Mouse (Mus musculus): Measurements from ENCODE around the gene Stmn1. TPM values are rescaled to one million over a fixed set of nuclear protein-coding genes. Genes with fewer than 3 reads are reported as not detected.

The Stmn1 gene
- 1,835 and 1,898 TPM in 2 replicates for polyA plus RNA-seq (2015; fragmentation: Nextera tagmentation; extraction: Ambion mirVana)

GRCm38 (mm10) chr4:134468215-134468575 lies at the start of gene Stmn1:
Gene Stmn1, plus strand, starts transcription at chr4:134468320.
- WGBS, result under 1% methylated on average over 31 of the region's 31 CpGs
- H3K4me2 ChIP-seq, result peak within 1 kb of the TSS; percentile 99
- no peaks in the 10 kb centered on the region for H3K9me3 ChIP-seq
- H3K4me1 ChIP-seq, result peaks cover 26% of the 10 kb centered on the region
- ATAC-seq (ENCODE audit: borderline replicate concordance, extremely low read depth, low FRiP score, low TSS enrichment), result peak; percentile 95
- H3K4me3 ChIP-seq, result peak within 1 kb of the TSS; percentile 99
- no peaks in the 10 kb centered on the region for H3K27me3 ChIP-seq
- H3K36me3 ChIP-seq, result peaks cover 24% of the 10 kb centered on the region
- peak within 1 kb of the TSS; percentile 95 for H3K9ac ChIP-seq
- peak within 1 kb of the TSS; percentile 96 for H3K27ac ChIP-seq

GRCm38 (mm10) chr4:134421971-134422370 lies 46.1 kb upstream of the Stmn1 start:
- WGBS, result 54% methylated on average over 11 of the region's 11 CpGs
- Histone ChIP-seq H3K27ac (no peak overlapping the region), H3K9ac (no peak overlapping the region), H3K4me2 (no peak overlapping the region), H3K4me1 (no peaks in the 10 kb centered on the region), H3K9me3 (no peaks in the 10 kb centered on the region), H3K27me3 (no peaks in the 10 kb centered on the region), H3K36me3 (0 out of 2 replicates have a peak, but pooled peaks cover 15% of the 10 kb centered on the region), H3K4me3 (no peak overlapping the region)
- no peak for ATAC-seq (ENCODE audit: borderline replicate concordance, extremely low read depth, low FRiP score, low TSS enrichment)

- ATAC-seq (ENCODE audit: borderline replicate concordance, extremely low read depth, low FRiP score, low TSS enrichment), result no peak
- Histone ChIP-seq H3K4me3 (no peak overlapping the region), H3K27me3 (no peaks in the 10 kb centered on the region), H3K27ac (no peak overlapping the region), H3K4me2 (no peak overlapping the region), H3K9ac (no peak overlapping the region), H3K4me1 (no peaks in the 10 kb centered on the region), H3K36me3 (0 out of 2 replicates have a peak, but pooled peaks cover 6% of the 10 kb centered on the region), H3K9me3 (no peaks in the 10 kb centered on the region)
- WGBS, result 89% methylated on average over 7 of the region's 7 CpGs
Measured at GRCm38 (mm10) chr4:134423949-134424348, 44.2 kb upstream of the Stmn1 start.

- 0 out of 2 replicates have a peak, but pooled peaks cover under 1% of the 10 kb centered on the region for H3K4me1 ChIP-seq
- 65% methylated on average over 7 of the region's 7 CpGs for WGBS
- no peaks in the 10 kb centered on the region for H3K9me3 ChIP-seq
- no peaks in the 10 kb centered on the region for H3K27me3 ChIP-seq
- no peak for ATAC-seq (ENCODE audit: borderline replicate concordance, extremely low read depth, low FRiP score, low TSS enrichment)
- 0 out of 2 replicates have a peak, but pooled peaks cover 6% of the 10 kb centered on the region for H3K36me3 ChIP-seq
- no peak overlapping the region for H3K4me3 ChIP-seq
- H3K9ac ChIP-seq, result no peak overlapping the region
- no peak overlapping the region for H3K27ac ChIP-seq
- no peak overlapping the region for H3K4me2 ChIP-seq
Measured at GRCm38 (mm10) chr4:134425088-134425487, 43.0 kb upstream of the Stmn1 start.

- Histone ChIP-seq H3K9ac (no peak overlapping the region), H3K9me3 (no peaks in the 10 kb centered on the region), H3K36me3 (no peaks in the 10 kb centered on the region), H3K27me3 (no peaks in the 10 kb centered on the region), H3K4me2 (peak overlapping the region; percentile 3; the same call in 1 of the 2 replicates), H3K27ac (no peak overlapping the region), H3K4me3 (no peak overlapping the region), H3K4me1 (peaks cover 8% of the 10 kb centered on the region; the same call in 1 of the 2 replicates)
- WGBS, result 26% methylated on average over 23 of the region's 23 CpGs
- no peak for ATAC-seq (ENCODE audit: borderline replicate concordance, extremely low read depth, low FRiP score, low TSS enrichment)
Measured at GRCm38 (mm10) chr4:134430381-134431004, 37.6 kb upstream of the Stmn1 start.

GRCm38 (mm10) chr4:134432686-134433360 lies 35.3 kb upstream of the Stmn1 start:
- H3K36me3 ChIP-seq, result no peaks in the 10 kb centered on the region
- ATAC-seq (ENCODE audit: borderline replicate concordance, extremely low read depth, low FRiP score, low TSS enrichment), result no peak
- WGBS, result 80% methylated on average over 15 of the region's 15 CpGs

GRCm38 (mm10) chr4:134436185-134436584 lies 31.9 kb upstream of the Stmn1 start:
- WGBS, result 35% methylated on average over 7 of the region's 7 CpGs
- no peak for ATAC-seq (ENCODE audit: borderline replicate concordance, extremely low read depth, low FRiP score, low TSS enrichment)
- no peak overlapping the region for H3K4me2 ChIP-seq

More at GRCm38 (mm10) chr4:134432686-134433360, 35.3 kb upstream of the Stmn1 start:
- Histone ChIP-seq H3K4me1 (peaks cover 8% of the 10 kb centered on the region; the same call in 1 of the 2 replicates), H3K9me3 (no peaks in the 10 kb centered on the region), H3K27ac (no peak overlapping the region), H3K4me3 (no peak overlapping the region), H3K27me3 (no peaks in the 10 kb centered on the region), H3K4me2 (no peak overlapping the region), H3K9ac (no peak overlapping the region)

GRCm38 (mm10) chr4:134436659-134437058 lies 31.5 kb upstream of the Stmn1 start:
- H3K4me3 ChIP-seq, result no peak overlapping the region
- no peak overlapping the region for H3K4me2 ChIP-seq
- H3K9ac ChIP-seq, result no peak overlapping the region
- WGBS, result 55% methylated on average over 10 of the region's 10 CpGs
- no peaks in the 10 kb centered on the region for H3K9me3 ChIP-seq
- no peaks in the 10 kb centered on the region for H3K36me3 ChIP-seq
- no peaks in the 10 kb centered on the region for H3K27me3 ChIP-seq
- no peak for ATAC-seq (ENCODE audit: borderline replicate concordance, extremely low read depth, low FRiP score, low TSS enrichment)
- no peak overlapping the region for H3K27ac ChIP-seq
- no peaks in the 10 kb centered on the region for H3K4me1 ChIP-seq

More at GRCm38 (mm10) chr4:134436185-134436584, 31.9 kb upstream of the Stmn1 start:
- Histone ChIP-seq H3K4me1 (no peaks in the 10 kb centered on the region), H3K27ac (no peak overlapping the region), H3K36me3 (no peaks in the 10 kb centered on the region), H3K4me3 (no peak overlapping the region), H3K27me3 (no peaks in the 10 kb centered on the region), H3K9ac (no peak overlapping the region), H3K9me3 (no peaks in the 10 kb centered on the region)

- no peak for ATAC-seq (ENCODE audit: borderline replicate concordance, extremely low read depth, low FRiP score, low TSS enrichment)
Measured at GRCm38 (mm10) chr4:134439119-134439518, 29.0 kb upstream of the Stmn1 start.

GRCm38 (mm10) chr4:134439919-134440318 lies 28.2 kb upstream of the Stmn1 start:
- Histone ChIP-seq H3K27me3 (no peaks in the 10 kb centered on the region), H3K27ac (no peak overlapping the region), H3K36me3 (no peaks in the 10 kb centered on the region), H3K9ac (no peak overlapping the region), H3K4me1 (no peaks in the 10 kb centered on the region), H3K4me3 (no peak overlapping the region), H3K9me3 (no peaks in the 10 kb centered on the region), H3K4me2 (no peak overlapping the region)
- ATAC-seq (ENCODE audit: borderline replicate concordance, extremely low read depth, low FRiP score, low TSS enrichment), result no peak
- WGBS, result 58% methylated on average over 4 of the region's 4 CpGs

More at GRCm38 (mm10) chr4:134439119-134439518, 29.0 kb upstream of the Stmn1 start:
- Histone ChIP-seq H3K4me1 (no peaks in the 10 kb centered on the region), H3K36me3 (no peaks in the 10 kb centered on the region), H3K9me3 (no peaks in the 10 kb centered on the region), H3K4me3 (no peak overlapping the region), H3K4me2 (no peak overlapping the region), H3K27me3 (no peaks in the 10 kb centered on the region), H3K27ac (no peak overlapping the region), H3K9ac (no peak overlapping the region)
- 63% methylated on average over 3 of the region's 3 CpGs for WGBS

- H3K9ac ChIP-seq, result no peak overlapping the region
- H3K4me1 ChIP-seq, result no peaks in the 10 kb centered on the region
- no peaks in the 10 kb centered on the region for H3K9me3 ChIP-seq
- H3K4me3 ChIP-seq, result no peak overlapping the region
- no peaks in the 10 kb centered on the region for H3K36me3 ChIP-seq
- no peaks in the 10 kb centered on the region; the same call in 1 of the 2 replicates for H3K27me3 ChIP-seq
- no peak overlapping the region for H3K27ac ChIP-seq
- no peak overlapping the region for H3K4me2 ChIP-seq
- ATAC-seq (ENCODE audit: borderline replicate concordance, extremely low read depth, low FRiP score, low TSS enrichment), result no peak
- 89% methylated on average over 4 of the region's 4 CpGs for WGBS
Measured at GRCm38 (mm10) chr4:134442216-134442615, 25.9 kb upstream of the Stmn1 start.

- Histone ChIP-seq H3K4me3 (no peak overlapping the region), H3K9ac (no peak overlapping the region), H3K9me3 (no peaks in the 10 kb centered on the region), H3K27ac (no peak overlapping the region), H3K27me3 (peaks cover 4% of the 10 kb centered on the region; the same call in 1 of the 2 replicates), H3K4me2 (no peak overlapping the region), H3K4me1 (peaks cover 4% of the 10 kb centered on the region; the same call in 1 of the 2 replicates), H3K36me3 (no peaks in the 10 kb centered on the region)
- no peak for ATAC-seq (ENCODE audit: borderline replicate concordance, extremely low read depth, low FRiP score, low TSS enrichment)
- WGBS, result 26% methylated on average over 7 of the region's 7 CpGs
Measured at GRCm38 (mm10) chr4:134443589-134443988, 24.5 kb upstream of the Stmn1 start.
